Mouse (Mus musculus): ENCODE measurements around the gene Plin5. TPM values are rescaled to one million over a fixed set of nuclear protein-coding genes. Genes with fewer than 3 reads are reported as not detected.

The Plin5 gene
- total and polyA plus RNA-seq, 3 experiments = not detected

DNA sequence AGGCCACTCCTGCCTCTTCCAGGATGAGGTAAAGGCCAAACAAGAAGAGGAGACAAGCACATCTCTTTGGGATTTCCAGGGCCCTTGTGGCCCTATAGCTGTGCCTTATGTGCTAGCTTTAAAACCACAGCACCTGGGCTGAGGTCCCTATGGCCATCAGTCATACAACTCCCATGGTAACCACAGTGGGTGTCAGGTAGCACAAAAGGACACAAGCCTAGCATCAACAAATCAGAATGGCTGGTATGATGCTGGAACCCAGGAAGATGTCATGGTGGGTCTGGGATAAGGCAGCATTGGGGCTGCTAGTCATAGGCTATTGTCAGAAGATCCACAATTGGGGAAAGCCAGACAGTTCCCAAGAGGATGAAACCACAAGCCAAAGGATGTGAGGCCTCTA is 46.3 kb downstream of the Plin5 start:
- TF ChIP-seq TCF12 (IDR thresholded peaks at IDR 0.05; ENCODE audit: low read depth, low read length) (no peak), MEF2A (IDR thresholded peaks at IDR 0.05; ENCODE audit: extremely low read depth, insufficient replicate concordance, low read depth, low read length, poor library complexity, severe bottlenecking) (no peak), POLR2AphosphoS2 (IDR thresholded peaks at IDR 0.05; ENCODE audit: low read length) (peak; percentile 80), UBTF (IDR thresholded peaks at IDR 0.05; ENCODE audit: borderline replicate concordance, insufficient read depth, low read depth, low read length) (no peak)
- H3K4me1 ChIP-seq (ENCODE audit: control insufficient read depth in 1 of 2, insufficient read depth in 2 of 2, low read length in 2 of 2) = peaks cover 0 to 12% of the 10 kb centered on the region in 2 experiments; a peak in 1 of 4 replicates
- H3K79me2 ChIP-seq (ENCODE audit: control insufficient read depth, insufficient read depth, low read length, poor library complexity) = peaks cover 2% of the 10 kb centered on the region; the same call in 1 of the 2 replicates
- no peak overlapping the region for H3K9ac ChIP-seq (ENCODE audit: control insufficient read depth, low read depth, low read length, poor library complexity, severe bottlenecking)
- H3K9me3 ChIP-seq (replicated peaks; ENCODE audit: insufficient read depth, low read length) = no peaks in the 10 kb centered on the region
- H3K27me3 ChIP-seq (ENCODE audit: control insufficient read depth in 1 of 2, insufficient read depth in 2 of 2, low read length in 2 of 2) = no peaks in the 10 kb centered on the region
- no peak overlapping the region for H3K4me3 ChIP-seq (ENCODE audit: control insufficient read depth in 1 of 2, insufficient read depth in 1 of 2, low read depth in 2 of 2, low read length in 2 of 2)
- DNase-seq (ENCODE audit: low read depth, low spot score) = no peak
- no peak overlapping the region for H3K27ac ChIP-seq (ENCODE audit: control insufficient read depth, low read depth, low read length)
- H3K36me3 ChIP-seq (ENCODE audit: control insufficient read depth in 1 of 2, insufficient read depth in 2 of 2, low read length in 2 of 2) = peaks cover 2 to 9% of the 10 kb centered on the region in 2 experiments; a peak in 3 of 4 replicates

DNA sequence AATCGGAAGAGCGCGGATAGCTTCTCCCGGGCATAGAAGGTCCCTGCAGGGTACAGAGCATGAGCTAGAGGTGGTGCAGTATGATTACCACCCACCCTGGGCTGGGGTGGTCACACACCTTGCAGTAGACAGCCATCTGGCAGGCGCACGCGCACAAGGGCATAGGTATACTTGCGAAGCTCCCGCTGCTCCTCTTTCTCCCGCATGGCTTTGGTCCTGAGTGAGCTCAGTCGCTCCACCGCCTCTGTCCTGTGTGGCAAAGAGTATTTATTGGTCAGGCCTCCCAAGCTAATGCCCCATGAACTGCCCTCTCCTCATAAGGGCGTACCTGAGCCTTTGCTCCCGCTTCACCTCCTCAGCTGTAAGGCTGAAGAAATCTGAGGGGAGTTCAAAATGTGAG is 48.3 kb downstream of the Plin5 start:
- no peak overlapping the region for H3K4me3 ChIP-seq (ENCODE audit: control insufficient read depth in 1 of 2, insufficient read depth in 1 of 2, low read depth in 2 of 2, low read length in 2 of 2)
- no peaks in the 10 kb centered on the region for H3K27me3 ChIP-seq (ENCODE audit: control insufficient read depth in 1 of 2, insufficient read depth in 2 of 2, low read length in 2 of 2)
- TF ChIP-seq POLR2A (IDR thresholded peaks at IDR 0.05; ENCODE audit: control insufficient read depth in 1 of 2, insufficient read depth in 1 of 2, low read depth in 1 of 2, low read length in 2 of 2, poor library complexity in 1 of 2) (0 out of 4 replicates have a peak, but pooled peaks of 1 of the 2 experiments have one; percentile 21), ZMIZ1 (IDR thresholded peaks at IDR 0.05; ENCODE audit: low read depth, low read length) (no peak), POLR2AphosphoS5 (IDR thresholded peaks at IDR 0.05; ENCODE audit: borderline replicate concordance, low read depth, low read length) (0 out of 2 replicates have a peak, but pooled peaks have one; percentile 21)
- H3K36me3 ChIP-seq (ENCODE audit: control insufficient read depth in 1 of 2, insufficient read depth in 2 of 2, low read length in 2 of 2) = peaks cover 0 to 13% of the 10 kb centered on the region in 2 experiments; a peak in 2 of 4 replicates
- H3K27ac ChIP-seq (ENCODE audit: control insufficient read depth, low read depth, low read length) = no peak overlapping the region
- no peak overlapping the region for H3K9ac ChIP-seq (ENCODE audit: control insufficient read depth, low read depth, low read length, poor library complexity, severe bottlenecking)
- H3K4me1 ChIP-seq (ENCODE audit: control insufficient read depth in 1 of 2, insufficient read depth in 2 of 2, low read length in 2 of 2) = peaks cover 0 to 2% of the 10 kb centered on the region in 2 experiments; a peak in 1 of 4 replicates
- no peaks in the 10 kb centered on the region for H3K9me3 ChIP-seq (replicated peaks; ENCODE audit: insufficient read depth, low read length)
- no peaks in the 10 kb centered on the region for H3K79me2 ChIP-seq (ENCODE audit: control insufficient read depth, insufficient read depth, low read length, poor library complexity)
- DNase-seq (ENCODE audit: low read depth, low spot score) = no peak

DNA sequence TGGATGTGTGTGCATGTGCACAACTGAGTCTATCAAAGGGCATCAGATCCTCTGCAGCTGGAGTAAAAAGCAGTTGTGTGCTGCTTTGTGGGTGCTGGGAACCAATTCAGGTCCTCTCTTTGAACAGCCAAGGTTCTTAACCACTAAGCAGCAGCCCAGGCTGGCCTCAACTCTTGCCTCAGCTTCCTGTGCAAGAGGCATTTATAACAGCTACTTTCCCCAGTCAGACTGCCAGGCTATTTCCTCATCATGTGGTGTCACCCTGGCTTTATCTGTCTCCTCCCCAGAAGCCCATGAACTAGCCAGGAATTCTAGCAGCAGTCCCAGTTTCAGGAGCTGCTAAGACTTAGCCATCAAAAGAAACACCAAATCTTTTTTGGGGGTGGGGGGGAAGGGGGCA is 50.9 kb downstream of the Plin5 start:
- H3K27ac ChIP-seq (ENCODE audit: control insufficient read depth, low read depth, low read length) = no peak overlapping the region
- TF ChIP-seq ZNF384 (IDR thresholded peaks at IDR 0.05; ENCODE audit: low read depth, low read length) (no peak), CHD1 (IDR thresholded peaks at IDR 0.05; ENCODE audit: low read depth, low read length) (no peak), ZMIZ1 (IDR thresholded peaks at IDR 0.05; ENCODE audit: low read depth, low read length) (no peak), RCOR1 (IDR thresholded peaks at IDR 0.05; ENCODE audit: low read depth, low read length) (no peak), ETS1 (IDR thresholded peaks at IDR 0.05; ENCODE audit: low read depth, low read length) (no peak), KAT2A (conservative IDR thresholded peaks at IDR 0.05; ENCODE audit: low read depth, low read length) (no peak), MXI1 (IDR thresholded peaks at IDR 0.05; ENCODE audit: low read depth, low read length) (no peak), MEF2A (IDR thresholded peaks at IDR 0.05; ENCODE audit: extremely low read depth, insufficient replicate concordance, low read depth, low read length, poor library complexity, severe bottlenecking) (no peak), TCF12 (IDR thresholded peaks at IDR 0.05; ENCODE audit: low read depth, low read length) (no peak), GABPA (IDR thresholded peaks at IDR 0.05; ENCODE audit: low read depth, low read length) (no peak), BHLHE40 (IDR thresholded peaks at IDR 0.05; ENCODE audit: borderline replicate concordance, low read depth, low read length) (no peak), SIN3A (IDR thresholded peaks at IDR 0.05; ENCODE audit: low read length) (no peak), POLR2AphosphoS5 (IDR thresholded peaks at IDR 0.05; ENCODE audit: borderline replicate concordance, low read depth, low read length) (no peak), GATA1 (IDR thresholded peaks at IDR 0.05; ENCODE audit: low read depth, low read length) (no peak), ZKSCAN1 (IDR thresholded peaks at IDR 0.05; ENCODE audit: low read depth, low read length) (no peak), TAL1 (IDR thresholded peaks at IDR 0.05; ENCODE audit: low read length) (no peak), JUND (IDR thresholded peaks at IDR 0.05; ENCODE audit: low read depth, low read length) (no peak)
- no peak overlapping the region for H3K9ac ChIP-seq (ENCODE audit: control insufficient read depth, low read depth, low read length, poor library complexity, severe bottlenecking)
- H3K79me2 ChIP-seq (ENCODE audit: control insufficient read depth, insufficient read depth, low read length, poor library complexity) = no peaks in the 10 kb centered on the region
- no peaks in the 10 kb centered on the region for H3K4me1 ChIP-seq (ENCODE audit: control insufficient read depth in 1 of 2, insufficient read depth in 2 of 2, low read length in 2 of 2)
- H3K4me3 ChIP-seq (ENCODE audit: control insufficient read depth in 1 of 2, insufficient read depth in 1 of 2, low read depth in 2 of 2, low read length in 2 of 2) = no peak overlapping the region
- H3K9me3 ChIP-seq (replicated peaks; ENCODE audit: insufficient read depth, low read length) = no peaks in the 10 kb centered on the region
- peaks cover 0 to 19% of the 10 kb centered on the region in 2 experiments; a peak in 2 of 4 replicates for H3K36me3 ChIP-seq (ENCODE audit: control insufficient read depth in 1 of 2, insufficient read depth in 2 of 2, low read length in 2 of 2)
- no peaks in the 10 kb centered on the region for H3K27me3 ChIP-seq (ENCODE audit: control insufficient read depth in 1 of 2, insufficient read depth in 2 of 2, low read length in 2 of 2)
- no peak for DNase-seq (ENCODE audit: low read depth, low spot score)
